Mouse (Mus musculus) frontal cortex, postnatal 10 days (tissue): ENCODE data around the gene Csrnp1.

Experiments used
- DNase-seq, 2 experiments: peaks; one replicate each; pipeline ENCODE4 v3.0.0; 2022; ENCODE audit warnings: low spot score in 2 of 2, mixed read lengths in 1 of 2

The Csrnp1 gene

DNA sequence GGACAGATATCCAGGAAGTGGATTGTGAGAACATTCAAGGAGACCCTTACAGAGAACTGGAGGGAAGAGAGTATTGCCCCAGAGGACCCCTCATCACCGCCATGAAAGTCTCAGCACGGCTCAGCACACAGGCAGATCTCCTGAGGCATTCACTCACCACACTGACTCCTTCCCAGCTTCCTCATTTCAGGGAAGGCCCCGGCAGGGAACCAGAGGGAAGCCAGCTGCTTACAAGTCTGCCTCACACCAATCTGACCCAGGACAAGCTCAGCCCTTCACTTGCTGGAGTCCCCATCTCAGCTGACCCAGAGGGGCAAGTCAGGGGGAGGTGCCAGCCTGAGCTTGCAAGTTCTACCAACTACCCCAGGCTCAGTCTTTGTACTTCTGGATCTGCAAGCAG, 35.7 kb downstream of the Csrnp1 start:
- no peak for DNase-seq

DNA sequence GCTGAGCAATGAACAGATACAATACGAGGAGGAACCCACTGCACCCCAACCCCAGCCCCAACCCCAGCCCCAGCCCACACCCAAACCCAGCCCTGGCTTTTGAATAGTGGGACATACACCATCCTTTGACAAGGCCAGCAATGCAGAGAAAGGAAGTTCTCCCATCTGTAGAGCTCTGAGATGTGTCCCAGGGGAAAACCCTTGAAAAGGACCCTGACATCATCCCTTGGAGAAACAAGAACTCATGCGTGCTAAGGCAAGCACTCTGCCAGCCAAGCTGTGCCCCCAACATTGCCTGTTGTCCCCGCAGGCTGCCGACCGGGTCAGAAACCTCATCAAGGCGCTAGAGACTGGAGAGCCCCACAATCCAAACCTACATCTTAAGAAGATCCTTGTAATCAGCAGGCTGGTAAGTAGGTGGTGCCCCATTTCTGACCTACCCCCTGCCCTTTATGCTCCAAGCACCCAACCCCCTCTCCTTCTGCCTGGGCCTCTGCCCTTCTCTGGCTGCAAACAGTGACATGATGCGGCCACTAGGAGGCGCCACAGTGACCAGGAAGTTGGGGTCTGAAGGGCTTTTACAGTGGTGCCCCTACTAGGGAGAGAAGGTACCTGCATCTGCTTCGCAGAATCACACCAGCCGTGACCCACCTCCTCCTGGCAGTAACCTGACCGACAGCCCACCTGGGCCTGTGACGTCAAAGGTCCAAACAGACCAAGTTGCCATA, 39.1 kb downstream of the Csrnp1 start:
- DNase-seq, result no peak

DNA sequence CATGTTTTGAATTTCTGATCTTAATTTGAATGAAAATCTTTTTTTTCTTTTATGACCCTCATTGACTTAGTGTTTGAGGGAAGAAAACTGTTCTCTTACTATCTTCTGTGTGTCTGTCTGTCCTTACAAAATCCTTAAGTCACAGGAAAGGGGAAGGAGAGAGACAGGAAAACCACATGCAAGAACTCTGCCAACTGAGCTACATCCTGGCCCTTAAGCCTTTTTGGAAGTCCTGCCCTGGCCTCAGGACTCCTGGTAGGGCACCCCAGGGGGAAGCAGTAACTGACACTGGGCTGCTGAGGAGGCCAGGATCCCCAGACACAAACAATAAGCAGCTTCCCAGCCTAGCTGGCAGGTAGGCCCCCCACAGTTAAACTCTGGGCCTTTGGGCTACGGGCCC, 41.1 kb downstream of the Csrnp1 start:
- no peak for DNase-seq

DNA sequence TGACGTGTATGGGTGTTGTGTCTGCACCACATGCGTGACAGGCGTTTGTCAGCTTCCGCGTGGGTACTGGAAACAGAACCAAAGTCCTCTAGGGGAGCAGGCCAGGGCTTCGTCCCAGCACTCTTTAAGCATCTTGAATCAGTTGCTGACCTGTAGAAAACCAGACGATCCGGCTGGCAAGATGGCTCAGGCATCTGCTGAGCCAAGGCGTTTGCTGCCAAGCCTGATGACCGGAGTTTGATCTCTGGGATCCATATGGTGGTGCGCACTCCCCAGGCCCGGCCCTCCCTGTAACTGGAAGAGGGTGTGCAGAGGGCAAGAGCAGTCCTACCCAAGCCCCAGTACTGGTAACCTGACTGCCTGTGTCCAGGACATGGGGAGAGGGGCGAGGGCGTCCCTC, 42.6 kb downstream of the Csrnp1 start:
- peak in 1 of 2 experiments; percentile 3 for DNase-seq

DNA sequence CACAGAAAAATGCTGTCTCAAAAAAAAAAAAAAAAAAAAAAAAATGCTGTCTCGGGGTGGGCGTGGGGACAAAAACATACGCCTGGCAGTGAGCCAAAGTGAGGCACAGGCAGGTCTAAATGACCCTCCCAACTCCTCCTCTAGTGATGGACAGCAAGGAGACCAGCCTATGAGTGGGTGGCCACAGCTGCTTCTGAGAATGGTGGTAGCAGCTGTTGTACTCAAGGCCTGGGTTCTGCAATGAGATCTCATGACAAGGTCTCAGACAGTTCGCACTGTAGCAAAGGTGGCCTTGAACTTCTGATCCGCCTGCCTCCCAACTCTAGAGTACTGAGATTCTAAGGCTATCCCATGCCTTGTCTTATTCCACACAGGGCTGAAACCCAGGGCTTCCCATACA, 43.1 kb downstream of the Csrnp1 start:
- DNase-seq, result peak in 1 of 2 experiments; percentile 3

DNA sequence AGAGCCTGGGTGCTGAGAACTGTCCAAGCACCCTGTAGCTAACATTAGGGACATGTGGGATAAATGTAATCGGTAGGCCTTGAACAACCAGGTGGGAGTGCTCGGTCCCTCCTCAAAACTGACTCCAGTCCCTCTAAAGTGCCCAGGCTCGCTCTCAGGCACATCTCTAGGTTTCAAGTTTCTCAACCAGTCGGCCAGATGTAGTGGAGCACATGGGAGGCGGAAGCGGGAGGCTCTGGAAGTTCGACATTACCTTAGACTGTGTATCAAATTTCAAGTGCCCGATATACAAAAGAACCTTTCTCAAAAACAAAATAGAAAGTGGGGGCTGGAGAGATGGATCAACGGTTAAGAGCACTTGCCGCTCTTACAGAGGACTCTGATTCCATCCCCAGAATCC, 44.8 kb downstream of the Csrnp1 start:
- DNase-seq, result no peak

DNA sequence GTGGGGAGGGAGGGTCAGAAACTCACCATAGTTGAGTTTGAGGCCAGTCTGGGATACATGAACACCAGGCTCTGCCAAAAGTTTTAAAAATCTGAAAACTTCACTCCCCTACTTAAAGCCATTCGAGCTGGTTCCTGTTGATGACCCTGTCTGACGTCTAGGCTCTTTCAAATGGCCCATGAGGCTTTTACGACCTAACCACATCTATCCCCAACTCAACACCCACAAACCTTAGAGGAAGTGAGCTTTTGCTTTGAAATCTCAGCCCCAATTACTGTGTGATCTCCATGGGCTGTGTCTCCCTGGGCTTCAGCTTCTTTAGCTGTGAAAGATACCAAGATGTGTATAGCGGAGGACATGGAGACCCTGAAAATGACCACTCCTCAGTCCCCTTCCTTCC, 46.0 kb downstream of the Csrnp1 start:
- DNase-seq, result no peak

DNA sequence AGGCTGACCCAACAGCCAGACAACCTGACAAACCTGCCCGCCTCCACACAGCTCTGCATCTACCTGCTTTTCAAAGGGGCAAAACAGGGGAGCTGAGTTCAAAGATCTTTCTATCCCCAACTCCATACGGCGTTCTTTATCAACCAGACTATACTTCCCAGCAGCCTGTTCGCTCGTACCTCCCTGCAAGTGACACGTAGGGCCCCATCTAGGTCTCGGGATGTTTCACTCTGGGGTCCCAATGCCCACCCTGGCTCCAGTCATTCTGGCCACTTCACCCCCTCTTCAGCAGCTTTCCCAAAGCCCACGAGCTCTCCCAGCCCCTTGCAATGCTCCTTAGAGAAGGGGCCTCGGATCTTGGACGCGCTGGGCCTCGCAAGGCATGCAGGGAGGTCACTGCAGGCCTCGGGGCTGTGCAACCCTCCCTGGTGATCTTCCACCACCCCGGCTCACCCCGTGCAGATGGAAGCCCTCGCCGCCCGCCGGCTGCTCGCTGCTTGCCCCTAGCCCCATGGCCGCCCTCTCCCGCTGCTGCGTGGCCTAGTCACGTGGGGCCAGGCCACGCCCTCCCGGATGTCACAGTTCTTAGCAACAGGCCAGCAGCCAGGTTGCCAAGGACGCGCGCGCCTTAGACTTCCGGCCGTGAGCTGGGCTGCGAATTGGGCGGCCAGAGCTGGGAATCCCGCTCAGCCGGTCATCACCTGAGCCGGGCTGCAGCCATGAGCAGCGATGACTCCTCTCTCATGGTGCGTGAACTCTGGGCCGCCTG, 47.3 kb downstream of the Csrnp1 start, which contains the start of the genes Gorasp1 and Ttc21a:
TSS of gene Gorasp1 (minus strand) at position 561 of the 769 bp plus-strand sequence.
TSS of gene Ttc21a (plus strand) at position 602 of the 769 bp plus-strand sequence.
- DNase-seq, result peak; percentile 88 to 92

DNA sequence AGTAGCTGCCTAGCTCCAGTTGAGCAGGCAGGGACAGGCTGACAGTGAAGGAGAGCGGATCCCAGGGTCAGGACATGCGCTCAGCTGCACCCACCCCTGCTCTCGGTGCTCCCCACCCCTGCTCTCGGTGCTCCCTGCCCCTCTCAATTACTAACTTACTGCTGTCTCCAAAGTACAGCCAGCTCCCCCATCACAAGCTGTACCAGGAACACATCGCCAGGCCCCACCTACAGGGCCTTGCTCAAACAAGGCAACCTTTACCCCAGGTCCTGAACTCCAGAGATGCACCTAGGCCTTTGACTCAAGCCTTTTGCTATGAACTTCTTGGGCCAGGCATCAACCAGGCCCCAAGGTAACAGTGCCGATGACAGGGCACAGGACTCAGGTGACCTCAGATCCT, 50.8 kb downstream of the Csrnp1 start:
- DNase-seq, result no peak

DNA sequence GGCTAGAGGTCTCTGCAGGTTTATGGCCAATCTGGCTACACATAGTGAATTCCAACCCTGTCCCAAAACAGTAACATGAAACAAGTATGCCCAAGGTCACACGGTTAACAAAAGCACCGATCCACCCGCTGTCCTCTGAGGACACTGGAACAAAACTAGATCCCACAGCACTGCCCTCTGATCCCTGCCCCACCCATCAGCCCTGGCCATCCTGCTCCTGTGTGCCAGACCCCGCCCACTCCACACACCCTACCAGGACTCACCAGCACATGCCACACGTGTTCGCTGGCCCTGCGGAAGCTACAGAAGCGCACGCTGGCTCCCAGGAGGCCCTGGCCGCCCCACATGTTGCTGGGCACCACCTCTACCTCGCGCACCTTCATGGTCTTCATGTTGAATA, 52.1 kb downstream of the Csrnp1 start:
- DNase-seq, result no peak

DNA sequence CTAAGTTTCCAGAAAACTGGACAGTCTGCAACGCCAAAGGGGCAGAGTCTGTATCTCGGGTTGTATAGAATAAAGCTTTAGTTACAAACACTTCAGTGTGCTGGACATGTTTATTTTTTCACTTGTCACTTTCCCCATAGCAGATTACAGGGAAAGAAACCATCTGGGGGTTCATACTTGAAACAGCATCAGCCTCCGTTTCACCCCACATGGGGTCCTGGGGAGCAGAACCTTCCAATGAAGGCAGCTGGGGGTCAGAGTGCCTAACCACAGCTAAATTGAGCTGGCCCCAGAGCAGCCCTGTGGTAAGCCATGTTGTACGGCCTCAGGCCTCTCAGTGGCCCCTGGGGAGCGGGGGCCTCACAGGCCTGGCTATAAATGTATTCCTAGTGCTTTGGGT, 58.0 kb downstream of the Csrnp1 start:
- no peak for DNase-seq

DNA sequence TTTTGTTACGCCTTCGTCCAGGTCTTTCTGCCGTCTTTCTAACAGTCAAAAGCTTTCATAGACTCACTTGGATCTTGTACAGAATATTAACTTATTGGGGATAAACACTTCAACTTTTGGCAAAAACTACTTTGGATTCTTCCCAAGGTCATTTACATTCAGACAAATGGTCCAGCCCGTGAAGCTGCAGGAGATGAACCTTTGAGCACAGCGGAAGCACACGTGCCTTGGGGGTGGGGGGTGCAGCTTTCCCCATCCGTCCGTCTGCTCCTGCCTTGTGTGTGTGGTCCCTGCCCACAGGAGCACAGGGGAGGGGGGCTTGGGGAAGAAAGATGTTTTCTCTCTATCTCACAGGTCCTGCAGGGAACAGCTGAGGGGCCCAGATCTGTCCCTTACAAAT, 58.7 kb downstream of the Csrnp1 start:
- no peak for DNase-seq

DNA sequence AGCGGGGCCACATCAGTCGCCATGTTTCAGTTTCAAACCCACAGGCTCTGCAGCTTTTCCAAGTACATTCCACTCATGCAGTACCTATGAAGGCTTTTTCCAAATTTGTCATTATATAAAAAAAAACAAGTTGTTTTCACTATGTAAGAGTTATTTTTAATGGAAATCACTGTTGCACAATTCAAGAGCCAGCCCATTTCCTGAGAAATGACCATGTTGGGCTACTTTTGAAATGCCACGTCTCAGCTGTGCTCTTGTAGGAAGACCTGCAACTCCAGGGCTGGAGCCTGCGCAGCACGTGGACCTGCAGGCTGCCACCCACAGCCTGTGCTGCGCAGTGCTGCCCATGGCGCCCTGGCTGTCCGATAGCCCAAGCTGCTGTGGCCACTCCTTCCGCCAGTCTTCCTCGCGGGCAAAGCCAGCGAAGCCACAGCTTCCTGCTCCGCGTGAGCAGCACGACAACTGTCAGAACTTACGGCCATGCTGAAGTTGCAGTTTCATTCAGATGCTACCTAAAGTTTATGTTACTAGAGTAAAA, 59.3 kb downstream of the Csrnp1 start:
- DNase-seq, result no peak

DNA sequence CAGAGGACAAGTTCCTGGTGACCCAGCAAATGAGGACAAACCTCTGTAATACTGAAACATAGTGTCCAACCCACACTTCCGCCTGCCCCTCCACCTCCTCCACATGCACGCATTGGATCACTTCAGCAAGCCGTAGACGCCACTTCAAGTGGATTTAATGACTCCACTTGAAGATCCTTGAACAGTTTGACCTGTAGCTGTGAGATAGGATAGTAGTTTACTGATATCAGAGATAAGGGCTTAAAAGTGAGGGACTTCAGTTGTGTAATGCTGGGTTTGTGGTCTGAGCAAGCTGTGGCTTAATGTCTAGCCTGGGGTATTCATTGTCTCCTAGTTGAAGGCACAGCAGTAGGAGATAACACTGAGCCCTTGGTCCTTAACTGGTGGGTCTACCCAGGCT, 61.0 kb downstream of the Csrnp1 start:
- DNase-seq, result no peak
